Mouse (Mus musculus) layer of hippocampus, postnatal 10 days (tissue): ENCODE results near the gene Zfp967. TPM values are rescaled to one million over a fixed set of nuclear protein-coding genes. Genes with fewer than 3 reads are reported as not detected.
"Not testable (repeated sequence)": the region's sequence is repeated elsewhere in the genome, so short reads cannot be mapped to it uniquely, and the experiment has no call there.

Experiments
- DNase-seq, 2 experiments: peaks; one replicate each; pipeline ENCODE4 v3.0.0; 2021; ENCODE audit warnings: low spot score in 2 of 2
- long read RNA-seq: library from polyadenylated mRNA; stranded (forward); transcript quantifications from one replicate; pipeline ENCODE4 v2.0.0, GENCODE M21; 2023
- total RNA-seq, 2 experiments: library from RNA; stranded (reverse); gene quantifications; 2 replicates each; pipeline ENCODE4 v1.2.3; 2021

Zfp967 gene
- not detected for total RNA-seq
- long read RNA-seq: 0 reads

GRCm38 (mm10) chr2:176520756-176521155 lies at the start of gene Zfp967:
Zfp967 (plus strand) TSS chr2:176521056.
- not testable (repeated sequence) for DNase-seq

GRCm38 (mm10) chr2:176486683-176487082 lies 34.2 kb upstream of the Zfp967 start, which contains the start of gene Gm14434:
Gm14434 (minus strand) TSS chr2:176486783.
- not testable (repeated sequence) for DNase-seq

Other genes starting within 250 kb of the Zfp967 start
- not detected for gene Gm11009, start 201.6 kb upstream of the Zfp967 start, total RNA-seq
- gene Gm14435, start 97.5 kb upstream of the Zfp967 start, total RNA-seq: 10 to 100 TPM; 15.7 to 19.0 TPM
- gene Gm14434, start 34.3 kb upstream of the Zfp967 start, total RNA-seq: not detected
- gene Gm14308, start 115.3 kb downstream of the Zfp967 start, total RNA-seq: 1 to 10 TPM in 1 of 2 experiments, under 1 TPM in 1; 0.89 to 8.8 TPM
- 10 to 100 TPM; 11.9 to 15.2 TPM for gene Zfp973, start 149.5 kb downstream of the Zfp967 start, total RNA-seq
- gene Gm14305, start 187.3 kb downstream of the Zfp967 start, total RNA-seq: 10 to 100 TPM; 32.1 to 34.4 TPM